Mouse (Mus musculus) erythroblast, adult 5-6 weeks (primary cell): ENCODE data around the gene Neurod4. TPM values are rescaled to one million over a fixed set of nuclear protein-coding genes. Genes with fewer than 3 reads are reported as not detected.
"Not testable (repeated sequence)": the region's sequence is repeated elsewhere in the genome, so short reads cannot be mapped to it uniquely, and the experiment has no call there.

Source experiments
- ATAC-seq: replicated peaks from 2 replicates; pipeline ENCODE4 v1.8.0; 2016; ENCODE audit warnings: moderate number of reproducible peaks, mild to moderate bottlenecking, moderate TSS enrichment, inconsistent platforms; ENCODE audit not compliant: poor library complexity, low FRiP score, severe bottlenecking
- total RNA-seq, 2 experiments: library from RNA; stranded (forward) in 1 of 2; stranded (reverse) in 1 of 2; fragments of 150-400 nt in 1 of 2; fragments of 200-764, 138-1000 nt in 1 of 2; gene quantifications; 2 replicates each; pipeline versions ENCODE4 v1.2.3 to v1.2.4; 2015 to 2017; ENCODE audit warnings: low replicate concordance in 2 of 2

Gene Neurod4
- not detected in 2 replicates for total RNA-seq (2015; ENCODE audit: low replicate concordance)
- total RNA-seq (2017; ENCODE audit: low replicate concordance): not detected in 2 replicates

DNA sequence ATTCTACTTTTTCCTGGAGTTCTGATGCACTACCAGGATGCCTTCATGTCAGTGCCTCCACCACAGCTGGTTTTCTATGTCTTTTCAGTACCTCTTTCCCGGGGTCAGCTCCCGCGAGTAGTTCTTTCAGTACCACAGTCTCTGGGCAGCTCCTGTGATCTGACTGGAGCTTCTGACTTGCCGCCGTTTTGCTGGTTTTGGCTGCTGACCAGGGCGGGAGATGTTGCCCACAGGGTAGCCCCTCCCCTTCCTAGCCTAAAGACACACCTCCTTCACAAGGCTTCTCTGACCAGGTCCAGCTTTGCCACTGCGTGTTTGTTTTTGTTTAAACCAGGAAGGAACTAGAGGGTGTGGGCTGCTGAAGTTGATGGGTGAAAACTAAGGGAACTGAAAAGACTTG lies at the start of gene Neurod4:
TSS of gene Neurod4 (minus strand) at position 175 of the 400 bp plus-strand sequence.
- ATAC-seq: no peak

DNA sequence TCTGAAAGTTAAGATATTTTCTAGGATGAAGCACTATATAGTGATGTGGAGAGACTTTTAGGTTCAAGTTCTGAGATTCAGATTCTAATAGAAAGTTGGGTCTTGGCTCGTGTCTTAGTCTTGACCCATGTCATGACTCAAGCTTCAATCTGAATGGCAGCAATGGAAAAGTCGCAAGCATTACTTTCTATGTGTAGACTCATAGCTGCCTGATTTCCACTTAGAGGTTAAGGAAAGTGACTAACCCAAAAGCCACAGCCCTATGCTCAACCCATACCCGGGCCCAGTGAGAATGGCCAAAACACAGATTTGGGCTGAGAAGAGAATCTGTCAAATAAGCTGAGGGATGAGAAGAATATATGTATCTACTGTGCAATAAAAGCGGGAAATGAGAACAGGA lies 44.2 kb upstream of the Neurod4 start:
- no peak for ATAC-seq

DNA sequence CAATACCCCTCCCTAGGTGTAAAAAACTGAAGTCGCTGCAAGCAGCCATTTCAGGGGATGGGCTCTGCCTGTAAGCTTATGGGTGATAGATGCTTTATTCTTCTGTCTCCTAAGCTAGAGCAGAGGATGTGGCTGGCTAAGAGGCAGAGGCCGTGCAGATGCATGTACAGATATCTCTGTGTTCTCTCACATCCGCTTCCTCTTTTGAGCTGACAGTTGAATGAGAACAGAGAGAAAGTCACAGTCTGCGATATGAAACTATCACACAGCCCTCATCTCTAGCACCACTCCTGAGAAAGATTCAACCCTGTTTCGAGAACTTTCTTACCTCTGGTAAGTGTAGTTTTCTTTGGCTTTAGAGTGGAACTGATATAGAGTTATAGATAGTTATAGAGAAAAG lies 42.6 kb upstream of the Neurod4 start, which contains the start of gene Tespa1:
TSS of gene Tespa1 (plus strand) at position 234 of the 400 bp plus-strand sequence.
- ATAC-seq: no peak

DNA sequence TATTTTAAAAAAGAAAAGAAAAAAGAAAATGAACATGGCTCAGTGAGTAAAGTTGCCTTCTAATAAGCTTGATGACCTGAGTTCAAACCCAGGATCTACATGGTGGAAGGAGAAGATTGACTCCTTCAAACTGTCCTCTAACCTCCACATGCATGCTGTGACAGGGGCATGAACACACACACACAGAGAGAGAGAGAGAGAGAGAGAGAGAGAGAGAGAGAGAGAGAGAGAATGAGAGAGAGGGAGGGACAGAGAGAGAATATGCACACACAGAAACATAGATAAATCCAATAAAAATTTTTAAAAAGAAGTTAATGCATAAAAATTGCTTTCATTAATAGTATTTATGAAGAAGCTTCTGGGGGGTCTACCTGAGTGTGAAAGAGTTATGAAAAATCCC lies 42.0 kb upstream of the Neurod4 start:
- no peak for ATAC-seq

DNA sequence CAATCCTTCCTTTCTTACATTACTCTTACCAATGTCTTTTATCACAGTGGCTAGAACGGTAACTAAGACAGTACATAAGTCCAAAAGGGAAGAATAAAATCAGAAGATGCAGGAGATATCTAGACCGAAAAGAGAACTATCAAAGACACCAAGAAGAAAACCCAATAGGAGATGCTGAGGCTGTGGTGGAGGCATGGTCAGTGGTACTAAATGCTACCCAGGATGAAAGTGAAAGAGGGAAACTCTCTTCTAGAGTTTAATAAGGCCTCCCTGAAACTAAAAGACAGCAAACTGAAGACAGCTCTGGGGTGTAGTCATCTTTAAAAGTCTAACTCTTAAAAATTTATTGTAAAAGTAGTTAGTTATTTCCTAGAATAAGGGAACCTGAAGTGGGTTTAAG lies 40.7 kb upstream of the Neurod4 start:
- no peak for ATAC-seq

DNA sequence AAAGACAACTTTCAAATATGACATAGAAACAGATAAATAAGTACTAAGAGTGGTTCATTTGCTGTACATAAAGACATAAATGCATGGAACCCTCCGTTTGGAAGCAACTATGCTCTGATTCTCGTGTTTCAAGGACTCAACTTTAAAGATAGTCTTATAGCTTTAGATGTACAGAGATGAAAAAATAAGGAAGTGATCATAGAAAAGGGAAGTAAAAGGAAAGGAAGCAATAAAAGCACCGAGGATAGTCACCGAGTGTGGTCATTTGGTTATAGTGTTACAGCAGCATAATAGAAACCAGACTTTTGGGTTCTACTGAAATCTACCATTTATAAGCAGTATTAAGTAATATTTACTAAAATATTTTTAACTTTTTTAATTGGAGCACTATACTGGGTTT lies 38.7 kb upstream of the Neurod4 start:
- ATAC-seq: no peak

DNA sequence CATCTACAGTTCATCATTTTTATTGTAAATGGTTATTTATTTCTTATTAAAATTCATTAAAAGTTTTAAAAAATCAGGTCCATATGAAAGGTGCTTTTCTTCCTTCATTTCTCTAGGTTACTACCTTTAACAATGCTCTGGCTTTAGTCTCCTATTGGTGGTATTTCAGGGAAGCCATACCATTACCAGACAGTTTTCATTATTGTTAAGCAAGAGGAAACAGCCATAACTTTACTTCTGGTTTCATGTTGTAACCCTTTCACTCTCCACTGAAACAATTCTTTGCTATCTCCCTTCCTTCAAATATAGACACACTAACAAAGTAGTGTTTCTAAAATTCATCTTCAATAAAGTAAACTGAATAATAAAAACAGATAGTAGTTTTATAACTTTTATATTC lies 35.8 kb upstream of the Neurod4 start:
- no peak for ATAC-seq

DNA sequence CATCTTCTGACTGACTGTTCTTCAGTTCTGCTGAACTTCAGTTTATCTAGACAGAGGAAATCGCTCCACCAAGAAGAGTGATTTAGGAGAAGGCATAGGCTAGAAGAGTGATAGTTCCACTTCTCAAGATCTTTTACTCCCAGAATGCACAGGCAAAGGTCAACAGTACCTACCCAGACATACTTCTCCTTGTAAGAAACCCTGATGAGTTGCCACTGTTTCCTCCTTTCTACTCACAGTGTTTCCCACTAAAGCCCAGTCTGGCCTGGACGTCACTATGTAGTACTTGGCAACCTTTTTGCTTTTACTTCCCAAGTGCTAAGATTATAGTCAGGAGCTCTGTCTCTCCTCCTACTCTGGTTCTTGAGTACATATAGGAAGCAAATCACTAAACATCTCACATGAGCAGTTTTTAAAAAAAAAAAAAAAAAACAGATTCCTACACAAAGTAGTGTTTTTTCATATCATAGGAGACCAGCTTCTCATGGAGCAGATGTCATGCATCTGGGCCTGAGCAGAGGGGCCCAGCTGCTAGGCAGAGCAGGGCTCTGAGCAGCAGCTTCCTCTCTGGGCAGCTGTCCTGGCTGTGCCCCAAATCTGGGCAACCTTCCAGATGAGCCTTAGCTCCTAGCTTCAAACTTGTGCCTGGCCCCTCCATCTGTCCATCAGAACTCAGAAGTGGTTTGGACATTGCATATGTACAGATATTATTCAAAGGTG lies 34.2 kb upstream of the Neurod4 start:
- ATAC-seq: peak; percentile 43

DNA sequence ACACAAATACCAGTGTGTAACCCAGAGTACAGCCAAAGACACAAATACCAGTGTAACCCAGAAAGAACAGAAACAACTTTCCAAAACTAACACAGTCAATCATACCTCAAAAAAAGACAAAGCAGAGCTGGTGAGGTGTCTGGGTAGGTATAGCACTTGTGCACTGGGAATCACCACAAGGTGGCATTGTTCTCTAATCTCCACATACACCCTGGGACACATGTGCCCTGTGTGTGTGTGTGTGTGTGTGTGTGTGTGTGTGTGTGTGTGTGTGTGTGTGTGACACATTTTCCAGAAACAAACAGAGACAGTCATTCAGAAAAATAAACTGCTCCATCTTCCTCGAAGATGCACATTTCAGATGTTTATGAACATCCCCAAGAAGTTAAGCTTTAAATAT lies 33.5 kb upstream of the Neurod4 start:
- ATAC-seq: 0 out of 2 replicates have a peak, but pooled peaks have one; percentile 43

DNA sequence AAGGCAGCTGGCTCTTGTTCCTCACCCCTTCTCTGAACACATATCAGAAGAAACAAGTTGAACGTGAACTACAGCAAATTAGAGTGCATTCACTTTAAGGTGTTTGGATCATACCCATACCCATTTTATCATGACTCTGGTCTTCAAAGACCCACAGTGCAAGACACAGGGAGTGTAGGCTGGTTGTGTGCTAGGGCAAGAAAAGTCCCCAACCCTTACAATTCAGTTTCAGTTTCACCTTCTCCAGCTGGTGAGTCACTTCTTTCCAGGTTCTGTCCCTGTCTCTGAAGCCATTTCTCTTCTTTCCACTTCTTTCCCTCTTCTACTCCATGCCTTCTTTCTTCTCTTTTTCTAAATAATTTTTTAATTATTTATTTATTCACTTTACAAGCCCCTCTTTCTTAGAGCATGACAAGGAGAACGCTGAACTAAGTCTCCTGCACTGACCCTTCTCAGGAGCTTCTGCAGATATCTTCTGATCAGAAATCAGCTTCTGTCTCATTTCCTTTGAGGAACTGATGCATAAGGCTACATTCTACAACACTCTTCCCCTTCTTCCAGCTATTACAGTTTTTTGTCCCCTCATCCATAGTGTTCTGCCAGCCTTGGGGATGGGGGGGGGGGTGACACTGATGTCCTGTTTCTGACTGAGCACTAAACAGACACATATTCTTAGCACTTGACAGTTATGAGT lies 31.6 kb upstream of the Neurod4 start:
- ATAC-seq: no peak

DNA sequence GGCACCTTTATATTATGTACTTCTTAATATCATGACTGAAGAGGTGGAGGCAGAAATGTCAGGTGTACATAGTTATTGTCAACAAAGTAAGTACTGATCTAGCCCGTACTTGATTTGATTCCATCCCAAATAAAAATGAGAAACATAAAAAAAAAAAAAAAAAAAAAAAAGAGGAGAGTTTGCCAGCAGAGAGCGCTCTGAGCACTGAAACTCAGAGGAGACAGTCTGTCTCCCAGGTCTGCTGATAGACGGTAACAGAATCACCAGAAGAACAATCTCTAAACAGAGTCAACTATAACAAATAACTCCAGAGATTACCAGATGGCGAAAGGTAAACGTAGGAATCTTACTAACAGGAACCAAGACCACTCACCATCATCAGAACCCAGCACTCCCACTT lies 24.1 kb upstream of the Neurod4 start:
- ATAC-seq: not testable (repeated sequence)

DNA sequence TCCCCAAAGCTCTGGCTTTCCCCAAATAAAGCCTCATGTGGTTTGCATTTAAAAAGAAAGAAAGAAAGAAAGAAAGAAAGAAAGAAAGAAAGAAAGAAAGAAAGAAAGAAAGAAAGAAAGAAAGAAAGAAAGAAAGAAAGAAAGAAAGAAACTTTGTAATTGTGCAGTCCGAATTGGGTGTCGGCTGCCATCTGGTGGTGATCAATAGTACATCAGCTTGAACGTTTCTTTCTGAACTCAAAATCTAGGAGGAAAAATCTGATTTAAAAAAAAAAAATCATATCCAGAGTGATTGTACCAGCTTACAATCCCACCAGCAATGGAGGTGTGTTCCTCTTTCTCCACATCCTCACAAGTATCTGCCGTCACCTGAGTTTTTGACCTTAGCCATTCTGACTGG lies 18.7 kb upstream of the Neurod4 start:
- ATAC-seq: not testable (repeated sequence)

DNA sequence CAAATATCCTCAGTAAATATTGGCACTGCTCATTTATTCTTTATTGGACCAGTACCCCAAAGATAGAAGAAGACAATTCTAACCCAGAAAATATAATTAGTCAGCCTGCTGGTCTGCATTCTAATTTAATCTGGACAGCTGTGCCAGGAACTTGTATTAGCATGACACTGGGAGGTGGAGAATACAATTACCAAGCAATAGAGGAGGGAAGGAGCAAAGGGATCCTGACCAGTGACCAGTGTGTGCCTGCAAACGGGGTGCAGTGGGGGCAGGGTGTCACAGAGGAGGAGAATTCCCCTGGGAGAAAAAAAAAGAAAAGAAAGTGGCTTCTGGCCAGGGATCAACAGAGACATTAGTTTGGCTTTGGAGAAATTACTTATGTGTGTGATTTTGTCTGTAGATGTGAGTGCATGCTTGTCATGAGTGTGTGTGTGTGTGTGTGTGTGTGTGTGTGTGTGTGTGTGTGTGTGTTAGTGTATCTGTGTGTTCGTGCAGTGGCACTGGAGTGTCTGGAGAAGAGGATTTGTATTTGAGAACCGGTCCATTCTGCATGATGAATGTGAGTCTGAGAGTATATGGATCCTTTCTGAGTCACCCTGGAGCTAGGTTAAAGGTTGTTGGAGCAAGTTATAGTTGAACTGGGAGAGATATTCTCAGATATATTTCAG lies 13.8 kb upstream of the Neurod4 start:
- no peak for ATAC-seq

DNA sequence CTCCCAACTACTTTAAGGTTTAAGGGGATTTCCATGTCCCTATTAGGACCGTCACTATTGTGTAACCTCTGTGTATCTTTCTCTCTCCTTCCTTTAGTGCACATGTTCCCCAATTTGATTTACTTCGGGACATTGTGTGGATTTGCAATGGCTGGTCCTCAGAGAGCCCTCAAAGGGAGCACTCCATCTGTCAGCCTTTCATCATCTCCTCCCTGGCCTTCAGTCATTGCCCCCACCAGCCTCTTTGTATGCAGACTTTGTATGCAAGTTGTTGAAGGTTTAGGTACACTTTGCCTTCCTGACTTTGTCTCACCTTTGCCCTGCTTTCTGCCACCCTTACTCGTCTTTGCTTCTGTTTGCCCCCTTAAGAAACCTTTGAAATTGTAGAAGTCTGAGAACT lies 8.0 kb upstream of the Neurod4 start:
- ATAC-seq: no peak

DNA sequence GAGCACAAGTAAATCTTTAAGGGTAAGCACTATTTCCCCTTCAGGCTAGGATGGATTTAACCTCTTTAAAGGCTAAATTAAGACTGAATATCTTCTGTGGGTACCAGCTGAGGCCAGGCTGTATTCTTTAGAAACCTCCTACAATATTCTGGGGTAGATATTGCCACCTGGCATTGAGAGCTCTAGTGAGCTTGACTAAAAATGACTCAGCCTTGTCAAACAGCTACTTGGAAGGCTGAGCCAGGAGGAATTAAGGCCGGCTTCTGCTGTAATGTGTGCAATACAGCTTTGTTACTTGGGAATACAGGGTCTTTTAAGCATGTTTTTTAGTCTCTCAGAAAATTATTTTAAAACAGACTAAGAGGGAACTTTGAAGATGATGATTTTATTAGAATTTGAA lies 7.2 kb upstream of the Neurod4 start:
- ATAC-seq: no peak

DNA sequence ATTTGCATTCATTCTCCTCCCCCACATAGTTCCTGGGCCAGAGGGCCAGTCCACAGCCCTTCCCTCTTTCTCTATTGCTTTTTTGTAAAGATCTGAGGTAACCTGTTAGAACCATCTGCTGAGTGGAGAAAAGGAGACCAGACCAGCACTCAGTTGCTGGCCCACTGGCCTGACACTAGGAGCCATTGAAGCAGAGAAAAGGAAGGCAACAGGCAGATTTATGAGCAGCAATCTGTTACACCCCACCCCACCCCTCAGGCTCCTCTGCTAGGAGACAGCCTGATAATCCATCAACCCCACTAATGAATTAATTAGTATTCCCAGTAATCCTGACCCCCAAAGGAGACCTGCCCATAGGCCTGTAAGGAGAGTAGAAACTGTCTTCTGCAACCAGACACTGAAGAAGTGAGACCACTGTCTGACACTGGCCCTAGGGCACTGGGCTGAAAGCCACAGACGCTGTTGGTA lies 2.0 kb upstream of the Neurod4 start:
- ATAC-seq: no peak

DNA sequence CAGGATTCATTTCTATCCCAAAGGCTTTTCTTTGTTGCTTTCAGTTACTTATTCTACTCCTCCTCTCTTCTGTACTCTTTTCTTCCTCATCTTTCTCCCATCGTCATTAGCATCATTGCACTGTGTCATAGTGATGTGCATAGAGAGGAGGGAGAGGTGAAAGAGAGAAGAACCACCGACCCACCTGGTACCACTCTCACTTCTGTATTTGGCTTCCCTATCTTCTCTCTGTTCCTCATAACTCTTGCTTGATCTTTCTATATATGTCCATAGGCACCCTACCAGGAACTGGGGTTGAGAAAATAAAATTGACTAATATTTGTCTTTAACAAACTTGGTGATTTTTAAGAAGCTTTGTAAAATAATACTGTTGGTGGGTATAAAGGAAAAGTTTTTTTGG lies 3.5 kb downstream of the Neurod4 start:
- ATAC-seq: no peak

DNA sequence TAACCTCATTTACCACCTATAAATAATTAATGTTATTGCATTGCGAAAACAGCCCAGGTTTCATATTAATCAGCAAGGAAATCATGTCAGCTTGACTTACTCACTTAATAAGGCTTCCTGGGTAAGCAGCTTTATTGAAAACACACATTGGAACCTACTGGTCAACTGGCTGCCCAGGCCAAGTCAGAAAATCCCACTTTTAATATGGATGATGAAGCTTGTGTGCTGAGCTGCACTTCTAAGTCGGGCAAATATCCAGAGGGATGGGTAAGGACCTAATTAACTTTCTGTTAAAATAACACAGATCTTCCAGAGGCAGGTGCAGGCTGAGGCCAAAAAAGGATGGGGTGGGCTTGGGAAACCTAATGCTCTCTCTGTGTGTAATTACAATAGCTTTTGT lies 4.3 kb downstream of the Neurod4 start:
- ATAC-seq: no peak

DNA sequence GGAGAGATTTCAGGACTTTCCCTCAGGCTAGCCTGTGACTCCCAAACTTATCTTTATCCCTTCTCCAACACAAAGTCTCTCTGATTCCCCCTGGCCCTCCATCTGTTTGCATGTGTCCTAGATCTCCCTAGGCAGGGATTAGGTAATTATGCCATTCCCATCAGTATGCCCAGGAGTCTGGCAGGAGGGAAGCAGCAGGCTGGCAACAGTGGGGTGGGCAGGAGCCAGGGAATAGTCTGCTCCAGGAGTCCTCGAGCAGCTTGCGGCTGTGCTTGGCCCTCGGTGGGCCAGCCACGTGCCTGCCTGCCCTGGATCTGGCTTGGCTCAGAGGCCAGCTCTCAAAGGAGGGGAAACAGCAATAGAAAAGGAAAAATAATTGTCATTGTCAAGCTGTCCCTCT lies 16.8 kb downstream of the Neurod4 start:
- ATAC-seq: no peak

DNA sequence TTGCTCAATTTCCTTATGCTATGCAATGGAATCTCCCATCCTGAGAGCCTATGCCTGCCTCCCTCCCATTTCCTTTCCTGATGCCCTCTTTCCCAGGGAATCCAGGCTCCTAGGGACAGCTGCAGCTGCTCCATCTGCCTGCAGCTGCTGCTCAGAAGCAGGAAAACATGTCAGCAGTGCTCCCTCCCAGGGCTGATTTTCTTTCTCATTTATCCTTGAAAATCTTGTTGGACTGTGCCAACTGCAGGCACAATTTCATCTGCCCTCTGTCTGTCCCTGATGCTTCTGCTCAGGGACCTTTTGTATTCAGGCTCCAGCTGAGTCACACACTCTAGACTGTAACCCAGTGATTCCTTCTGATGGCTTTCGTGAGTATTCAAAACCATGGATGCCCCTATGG lies 20.6 kb downstream of the Neurod4 start:
- no peak for ATAC-seq

DNA sequence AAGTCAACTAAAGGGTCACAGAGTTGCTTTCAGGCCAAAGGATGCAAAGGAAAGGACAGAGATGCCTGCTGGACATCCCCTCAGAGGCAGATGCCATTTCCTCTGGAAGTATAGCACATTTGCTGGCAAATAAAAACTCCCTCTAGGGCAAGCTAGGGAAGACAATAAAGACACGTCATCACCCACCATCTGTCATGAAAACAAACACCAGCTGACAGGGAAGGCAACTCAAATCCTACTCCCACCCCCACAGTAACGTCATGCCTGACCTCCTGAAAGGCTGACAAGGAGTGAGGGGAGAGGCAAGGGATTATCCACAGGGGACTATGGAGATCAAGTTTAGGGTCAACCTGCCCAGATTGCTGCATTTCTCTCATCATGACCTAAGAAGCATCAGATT lies 35.8 kb downstream of the Neurod4 start:
- ATAC-seq: no peak
